Mouse (Mus musculus): ENCODE results near the gene Serpina3f.

- no peak for TF ChIP-seq POLR2A (IDR thresholded peaks at IDR 0.05; ENCODE audit: borderline replicate concordance, control insufficient read depth, low read depth, low read length)
- TF ChIP-seq CTCF (IDR thresholded peaks at IDR 0.05; ENCODE audit: control insufficient read depth, insufficient read depth, low read length), result no peak
Observed at GRCm38 (mm10) chr12:104174747-104175146, 39.6 kb upstream of the Serpina3f start.
